Mouse (Mus musculus): Measurements from ENCODE around the gene Phkg2. TPM values are rescaled to one million over a fixed set of nuclear protein-coding genes. Genes with fewer than 3 reads are reported as not detected.
A peak's percentile ranks its signal among the peaks of the same experiment; 100 is the strongest.
"Not testable (repeated sequence)": the region's sequence is repeated elsewhere in the genome, so short reads cannot be mapped to it uniquely, and the experiment has no call there.

Gene Phkg2
- polyA plus RNA-seq, 1 experiment from 2014 or later: 60.5 TPM

DNA sequence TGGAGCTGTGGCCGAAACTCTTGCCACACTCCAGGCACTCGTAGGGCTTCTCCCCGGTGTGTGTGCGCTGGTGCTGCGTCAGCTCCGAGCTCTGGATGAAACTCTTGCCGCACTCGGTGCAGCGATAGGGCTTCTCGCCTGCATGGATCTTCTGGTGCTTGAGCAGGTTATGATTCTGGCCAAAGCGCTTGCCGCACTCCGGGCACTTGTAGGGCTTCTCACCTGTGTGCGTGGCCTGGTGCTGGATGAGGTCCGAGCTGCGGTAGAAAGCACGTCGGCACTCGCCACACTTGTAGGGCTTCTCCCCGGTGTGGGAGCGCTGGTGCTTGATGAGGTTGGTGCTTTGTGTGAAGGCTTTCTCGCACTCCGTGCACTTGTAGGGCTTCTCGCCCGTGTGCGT, 38.4 kb downstream of the Phkg2 start:
- WGBS: 97% methylated on average over 26 of the region's 26 CpGs
- H3K9ac ChIP-seq: no peak overlapping the region
- H3K4me1 ChIP-seq (replicated peaks): peaks cover 23% of the 10 kb centered on the region
- ATAC-seq (ENCODE audit: low FRiP score): no peak
- H3K27me3 ChIP-seq: no peaks in the 10 kb centered on the region
- peaks cover 62% of the 10 kb centered on the region for H3K36me3 ChIP-seq
- H3K4me3 ChIP-seq: no peak overlapping the region
- no peak overlapping the region for H3K4me2 ChIP-seq
- H3K27ac ChIP-seq: no peak overlapping the region
- H3K9me3 ChIP-seq: no peaks in the 10 kb centered on the region

DNA sequence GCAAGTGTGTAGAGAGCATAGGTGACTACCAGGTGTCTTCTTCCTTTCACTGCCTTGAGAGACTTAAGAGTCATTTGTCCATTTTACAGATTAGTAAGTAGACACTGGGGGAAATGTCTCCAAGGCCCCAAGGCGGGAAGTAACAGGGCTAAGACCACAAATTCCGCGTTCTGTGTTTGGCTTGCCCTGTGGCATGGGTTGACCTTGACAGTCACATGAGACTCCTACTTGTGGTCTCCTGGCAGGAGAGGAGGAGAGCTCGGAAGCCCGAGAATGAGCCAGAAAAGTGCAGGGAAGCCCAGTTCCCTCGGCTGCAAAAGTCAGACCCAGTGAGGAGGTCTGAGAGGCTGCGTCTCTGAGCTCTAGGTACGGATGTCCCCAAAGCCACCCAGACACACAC, 40.4 kb downstream of the Phkg2 start:
- ATAC-seq (ENCODE audit: low FRiP score): no peak
- Histone ChIP-seq H3K9ac (peak overlapping the region; percentile 95), H3K4me1 (replicated peaks) (peaks cover 37% of the 10 kb centered on the region), H3K4me2 (peak overlapping the region; percentile 82), H3K27ac (no peak overlapping the region), H3K4me3 (peak overlapping the region; percentile 99), H3K36me3 (peaks cover 43% of the 10 kb centered on the region), H3K9me3 (no peaks in the 10 kb centered on the region), H3K27me3 (no peaks in the 10 kb centered on the region)
- WGBS: 88% methylated on average over 8 of the region's 8 CpGs

DNA sequence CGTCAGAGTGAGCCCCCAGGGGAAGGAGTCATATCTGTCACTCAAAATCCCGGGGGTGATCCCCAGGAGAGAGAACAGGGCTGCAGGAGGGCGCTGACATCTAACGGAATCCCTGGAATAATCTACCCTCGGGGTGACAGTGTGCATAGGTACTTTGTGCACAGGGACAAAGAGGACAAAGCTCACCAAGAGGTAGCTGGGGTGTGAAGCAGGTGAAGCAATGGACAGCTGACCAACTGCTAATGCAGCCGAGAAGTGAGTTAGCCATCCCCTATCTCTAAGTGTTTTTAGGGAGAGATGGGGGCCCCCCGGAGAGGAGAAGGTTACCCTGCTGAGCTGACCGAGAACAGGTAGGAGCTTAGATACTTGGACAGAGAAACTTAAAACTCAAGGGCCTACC, 41.0 kb downstream of the Phkg2 start:
- H3K9me3 ChIP-seq: no peaks in the 10 kb centered on the region
- H3K27me3 ChIP-seq: no peaks in the 10 kb centered on the region
- ATAC-seq (ENCODE audit: low FRiP score): no peak
- H3K4me1 ChIP-seq (replicated peaks): peaks cover 37% of the 10 kb centered on the region
- H3K9ac ChIP-seq: peak overlapping the region; percentile 95
- H3K27ac ChIP-seq: no peak overlapping the region
- H3K4me2 ChIP-seq: peak overlapping the region; percentile 82
- WGBS: 20% methylated on average over 8 of the region's 8 CpGs
- peaks cover 37% of the 10 kb centered on the region for H3K36me3 ChIP-seq
- H3K4me3 ChIP-seq: peak overlapping the region; percentile 99

DNA sequence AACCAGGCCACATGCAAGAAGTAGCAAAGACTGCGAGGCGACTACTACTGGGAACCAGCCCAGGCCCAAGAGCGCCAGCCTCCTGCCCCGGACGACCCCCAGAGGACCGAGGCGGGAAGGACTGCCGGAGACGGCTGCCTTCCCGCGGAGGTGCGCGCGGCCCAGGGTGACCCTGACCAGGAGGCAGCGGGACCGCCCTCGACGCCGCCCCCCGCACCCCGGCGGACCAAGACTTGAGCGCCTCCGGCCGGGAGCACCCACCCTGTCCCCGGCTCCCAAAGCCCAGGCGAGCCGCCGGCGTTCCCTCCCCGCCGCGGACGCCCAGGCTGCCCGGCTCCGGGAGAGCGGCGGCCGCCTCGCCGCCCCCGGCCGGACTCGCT, 41.4 kb downstream of the Phkg2 start:
- H3K27me3 ChIP-seq: no peaks in the 10 kb centered on the region
- peak; percentile 33 for ATAC-seq (ENCODE audit: low FRiP score)
- 0% methylated on average over 21 of the region's 44 CpGs for WGBS
- H3K4me1 ChIP-seq (replicated peaks): peaks cover 37% of the 10 kb centered on the region
- peak overlapping the region; percentile 82 for H3K4me2 ChIP-seq
- H3K9me3 ChIP-seq: no peaks in the 10 kb centered on the region
- H3K9ac ChIP-seq: peak overlapping the region; percentile 95
- peaks cover 33% of the 10 kb centered on the region for H3K36me3 ChIP-seq
- H3K4me3 ChIP-seq: peak overlapping the region; percentile 99
- H3K27ac ChIP-seq: peak overlapping the region; percentile 94

- no peaks in the 10 kb centered on the region for H3K9me3 ChIP-seq
- peak within 1 kb of the TSS; percentile 82 for H3K4me2 ChIP-seq
- H3K4me3 ChIP-seq: peak within 1 kb of the TSS; percentile 99
- ATAC-seq (ENCODE audit: low FRiP score): peak; percentile 92
- no peaks in the 10 kb centered on the region for H3K27me3 ChIP-seq
- peaks cover 37% of the 10 kb centered on the region for H3K4me1 ChIP-seq (replicated peaks)
- 0% methylated on average over 39 of the region's 50 CpGs for WGBS
- peaks cover 26% of the 10 kb centered on the region for H3K36me3 ChIP-seq
- peak within 1 kb of the TSS; percentile 94 for H3K27ac ChIP-seq
- peak within 1 kb of the TSS; percentile 95 for H3K9ac ChIP-seq
Measured at GRCm38 (mm10) chr7:127614891-127615843, 42.0 kb downstream of the Phkg2 start, which contains the start of gene Zfp629. Gene Zfp629 (minus strand): TSS chr7:127615797.

GRCm38 (mm10) chr7:127616336-127616735, 43.2 kb downstream of the Phkg2 start:
- H3K9ac ChIP-seq: peak overlapping the region; percentile 68
- no peak overlapping the region for H3K27ac ChIP-seq
- peak overlapping the region; percentile 99 for H3K4me3 ChIP-seq
- no peaks in the 10 kb centered on the region for H3K27me3 ChIP-seq
- WGBS: 55% methylated on average over 1 of the region's 1 CpGs
- H3K4me2 ChIP-seq: peak overlapping the region; percentile 82
- peaks cover 37% of the 10 kb centered on the region for H3K4me1 ChIP-seq (replicated peaks)
- ATAC-seq (ENCODE audit: low FRiP score): no peak
- peaks cover 15% of the 10 kb centered on the region for H3K36me3 ChIP-seq
- no peaks in the 10 kb centered on the region for H3K9me3 ChIP-seq

GRCm38 (mm10) chr7:127616881-127617280, 43.7 kb downstream of the Phkg2 start:
- Histone ChIP-seq H3K9ac (no peak overlapping the region), H3K27ac (no peak overlapping the region), H3K36me3 (peaks cover 9% of the 10 kb centered on the region), H3K4me1 (replicated peaks) (peaks cover 37% of the 10 kb centered on the region), H3K4me2 (peak overlapping the region; percentile 82), H3K27me3 (no peaks in the 10 kb centered on the region), H3K4me3 (no peak overlapping the region), H3K9me3 (no peaks in the 10 kb centered on the region)
- no peak for ATAC-seq (ENCODE audit: low FRiP score)
- WGBS: 74% methylated on average over 1 of the region's 1 CpGs

- no peaks in the 10 kb centered on the region for H3K9me3 ChIP-seq
Measured at GRCm38 (mm10) chr7:127617962-127618361, 44.8 kb downstream of the Phkg2 start.

DNA sequence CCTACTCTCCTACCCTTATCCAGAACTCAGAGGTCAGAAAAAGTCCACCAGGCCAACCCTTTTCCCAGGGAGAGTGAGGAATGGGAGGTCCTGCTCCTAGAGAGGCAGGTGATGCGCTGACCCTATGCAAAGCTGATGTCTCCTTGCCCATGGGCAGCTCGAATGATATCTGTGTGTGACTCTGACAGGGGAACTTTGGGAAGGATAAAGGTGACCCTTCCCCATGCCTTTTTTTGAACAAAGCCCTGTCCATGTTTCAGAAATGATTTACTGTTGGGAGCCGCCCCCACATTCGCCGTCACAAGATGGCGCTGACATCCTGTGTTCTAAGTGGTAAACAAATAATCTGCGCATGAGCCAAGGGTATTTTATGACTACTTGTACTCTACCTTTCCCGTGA, 45.3 kb downstream of the Phkg2 start:
- H3K4me1 ChIP-seq (replicated peaks): peaks cover 33% of the 10 kb centered on the region
- ATAC-seq (ENCODE audit: low FRiP score); H3K36me3 ChIP-seq; H3K4me2 ChIP-seq; H3K4me3 ChIP-seq; H3K9me3 ChIP-seq; H3K27me3 ChIP-seq; H3K9ac ChIP-seq; H3K27ac ChIP-seq: not testable (repeated sequence)
- WGBS: 91% methylated on average over 7 of the region's 8 CpGs

More at GRCm38 (mm10) chr7:127617962-127618361, 44.8 kb downstream of the Phkg2 start:
- H3K9ac ChIP-seq: no peak overlapping the region
- 0 out of 2 replicates have a peak overlapping the region, but pooled peaks have one; percentile 30 for H3K27ac ChIP-seq
- no peak for ATAC-seq (ENCODE audit: low FRiP score)
- H3K36me3 ChIP-seq: no peaks in the 10 kb centered on the region
- no peaks in the 10 kb centered on the region for H3K27me3 ChIP-seq
- no peak overlapping the region for H3K4me3 ChIP-seq
- 27% methylated on average over 2 of the region's 2 CpGs for WGBS
- no peak overlapping the region for H3K4me2 ChIP-seq
- H3K4me1 ChIP-seq (replicated peaks): peaks cover 37% of the 10 kb centered on the region

DNA sequence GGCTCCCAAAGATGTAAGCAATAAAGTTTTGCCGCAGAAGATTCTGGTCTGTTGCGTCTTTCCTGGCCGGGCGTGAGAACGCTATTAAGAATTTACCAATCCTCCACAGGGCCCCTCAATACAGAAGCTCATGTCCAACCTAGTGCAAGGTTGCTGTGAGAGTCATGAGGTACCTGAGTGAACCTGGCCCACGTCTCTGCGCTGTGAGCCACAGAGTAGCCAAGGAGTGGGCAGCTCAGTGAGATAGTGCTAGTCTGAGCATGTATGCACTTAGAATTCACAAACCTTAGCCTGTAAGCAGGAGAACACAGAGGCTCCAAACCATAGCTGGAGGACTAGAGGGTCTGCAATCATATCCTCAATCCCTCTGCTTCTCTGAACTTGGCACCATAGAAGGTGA, 52.9 kb downstream of the Phkg2 start:
- H3K4me3 ChIP-seq: no peak overlapping the region
- ATAC-seq (ENCODE audit: low FRiP score): no peak
- H3K27me3 ChIP-seq: no peaks in the 10 kb centered on the region
- no peak overlapping the region for H3K27ac ChIP-seq
- no peak overlapping the region for H3K9ac ChIP-seq
- H3K9me3 ChIP-seq: no peaks in the 10 kb centered on the region
- H3K4me1 ChIP-seq (replicated peaks): no peaks in the 10 kb centered on the region
- no peak overlapping the region for H3K4me2 ChIP-seq
- no peaks in the 10 kb centered on the region for H3K36me3 ChIP-seq
- 98% methylated on average over 7 of the region's 7 CpGs for whole genome bisulfite sequencing

DNA sequence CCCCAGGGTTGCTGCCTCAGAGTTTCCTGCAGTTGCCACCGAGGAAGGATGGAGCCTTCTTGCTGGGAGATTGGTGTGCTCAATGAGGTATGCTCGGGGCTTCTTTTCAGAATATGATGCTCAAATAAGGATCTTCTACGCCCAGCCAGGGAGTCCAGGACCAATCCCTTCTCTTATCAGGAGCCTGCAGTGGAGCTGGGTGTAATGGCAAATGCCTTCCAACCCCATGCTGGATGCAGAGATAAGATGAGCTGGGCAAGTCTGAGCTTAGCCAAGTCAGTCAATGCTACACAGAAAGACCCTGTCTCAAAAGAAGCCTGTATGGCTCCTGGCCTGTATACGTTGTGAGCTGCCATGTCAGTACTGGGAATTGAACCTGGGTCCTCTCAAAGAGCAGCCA, 53.3 kb downstream of the Phkg2 start:
- Histone ChIP-seq H3K4me2 (no peak overlapping the region), H3K9ac (no peak overlapping the region), H3K27me3 (no peaks in the 10 kb centered on the region), H3K4me1 (replicated peaks) (no peaks in the 10 kb centered on the region), H3K4me3 (no peak overlapping the region), H3K27ac (no peak overlapping the region), H3K9me3 (no peaks in the 10 kb centered on the region), H3K36me3 (no peaks in the 10 kb centered on the region)
- ATAC-seq (ENCODE audit: low FRiP score): no peak
- 92% methylated on average over 4 of the region's 4 CpGs for WGBS

DNA sequence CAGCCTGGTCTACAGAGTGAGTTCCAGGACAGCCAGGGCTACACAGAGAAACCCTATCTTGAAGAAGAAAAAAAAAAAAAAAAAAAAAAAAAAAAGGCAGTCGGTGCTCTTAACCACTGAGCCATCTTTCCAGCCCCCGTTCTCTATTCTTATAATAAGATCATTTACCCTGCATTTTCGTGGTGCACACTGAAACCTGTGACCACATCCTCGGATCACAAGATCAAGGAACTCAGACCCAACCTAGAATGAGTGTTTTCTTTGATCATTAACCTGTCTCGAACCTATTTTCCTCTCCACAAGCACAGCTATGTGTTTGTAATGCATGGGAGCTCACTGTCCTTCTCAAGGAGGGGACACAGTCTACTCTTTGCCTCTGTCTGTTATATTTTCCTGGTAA, 55.5 kb downstream of the Phkg2 start:
- Histone ChIP-seq H3K27ac (no peak overlapping the region), H3K27me3 (no peaks in the 10 kb centered on the region), H3K9ac (no peak overlapping the region), H3K4me2 (no peak overlapping the region), H3K4me3 (no peak overlapping the region), H3K9me3 (no peaks in the 10 kb centered on the region), H3K4me1 (replicated peaks) (no peaks in the 10 kb centered on the region), H3K36me3 (no peaks in the 10 kb centered on the region)
- no peak for ATAC-seq (ENCODE audit: low FRiP score)
- 83% methylated on average over 5 of the region's 5 CpGs for WGBS

DNA sequence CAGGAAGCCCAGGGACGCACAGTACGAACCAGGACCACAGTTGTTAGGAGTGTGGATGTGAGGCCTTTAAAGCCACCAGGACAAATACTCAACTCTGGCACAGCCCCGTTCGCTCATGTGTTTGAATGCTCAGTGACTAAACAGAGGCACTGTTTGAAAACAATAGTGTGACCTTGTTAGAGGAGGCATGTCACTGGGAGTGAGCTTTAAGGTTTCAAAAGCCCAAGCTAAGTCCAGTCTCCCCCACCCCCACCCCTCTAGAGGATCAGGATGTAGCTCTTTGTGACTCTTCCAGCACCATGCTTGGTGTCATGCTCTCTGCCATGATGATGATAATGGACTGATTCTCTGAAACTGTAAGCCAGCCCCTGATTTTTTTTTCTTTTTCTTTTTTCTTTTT, 58.3 kb downstream of the Phkg2 start:
- Histone ChIP-seq H3K27ac (no peak overlapping the region), H3K4me2 (no peak overlapping the region), H3K27me3 (no peaks in the 10 kb centered on the region), H3K9ac (no peak overlapping the region), H3K4me3 (no peak overlapping the region), H3K36me3 (no peaks in the 10 kb centered on the region), H3K9me3 (no peaks in the 10 kb centered on the region), H3K4me1 (replicated peaks) (peaks cover under 1% of the 10 kb centered on the region; the same call in 1 of the 2 replicates)
- no peak for ATAC-seq (ENCODE audit: low FRiP score)
- WGBS: 62% methylated on average over 4 of the region's 4 CpGs
